ENCODE assay signal across 15 mouse cellular contexts in genomic region chr9:123554599-123554998, GRCm38 (mm10). TPM values are rescaled to one million over a fixed set of nuclear protein-coding genes. Genes with fewer than 3 reads are reported as not detected.
A peak's percentile ranks its signal among the peaks of the same experiment; 100 is the strongest.
DNase-seq lines count a peak whose midpoint lies in the region; ATAC-seq lines count a peak whose summit lies in the region.
"Had no signal": no experiment of that assay in that cellular context is flagged by ENCODE, and none has a peak within 500 bp of the region (broad histone marks: within the 10 kb centered on the region; RNA-seq: fewer than 3 reads in every experiment).

No protein-coding gene starts in this region.

- H3K4me2 ChIP-seq in forebrain, embryonic 13.5 days = no peak overlapping the region
- no peak overlapping the region for H3K4me2 ChIP-seq in neural tube, embryonic 15.5 days
- no peak overlapping the region for H3K4me2 ChIP-seq in embryonic facial prominence, embryonic 14.5 days (ENCODE audit: low read depth, low read length)
- H3K4me2 ChIP-seq: embryonic facial prominence, embryonic 13.5 days; intestine, embryonic 15.5 days; midbrain, embryonic 13.5 days; neural tube, embryonic 12.5 days had no signal

- H3K27me3 ChIP-seq in forebrain, embryonic 10.5 days (ENCODE audit: poor library complexity, severe bottlenecking) = peaks cover 45% of the 10 kb centered on the region; the same call in 1 of the 2 replicates
- H3K27me3 ChIP-seq in forebrain, embryonic 13.5 days = no peaks in the 10 kb centered on the region
- no peaks in the 10 kb centered on the region for H3K27me3 ChIP-seq in neural tube, embryonic 15.5 days (replicated peaks)
- no peaks in the 10 kb centered on the region for H3K27me3 ChIP-seq in embryonic facial prominence, embryonic 14.5 days (replicated peaks; ENCODE audit: control insufficient read depth, insufficient read depth, low read length)
- H3K27me3 ChIP-seq: embryonic facial prominence, embryonic 13.5 days; intestine, embryonic 15.5 days; midbrain, embryonic 13.5 days; neural tube, embryonic 12.5 days had no signal

- 3% methylated on average over 3 of the region's 3 CpGs for WGBS in forebrain, embryonic 10.5 days
- 2% methylated on average over 3 of the region's 3 CpGs for WGBS in forebrain, embryonic 13.5 days
- 20% methylated on average over 3 of the region's 3 CpGs for WGBS in neural tube, embryonic 15.5 days
- 21% methylated on average over 3 of the region's 3 CpGs for WGBS in embryonic facial prominence, embryonic 14.5 days

- no peak overlapping the region for H3K27ac ChIP-seq in forebrain, embryonic 10.5 days
- no peak overlapping the region for H3K27ac ChIP-seq in forebrain, embryonic 13.5 days
- no peak overlapping the region for H3K27ac ChIP-seq in neural tube, embryonic 15.5 days (replicated peaks)
- H3K27ac ChIP-seq in embryonic facial prominence, embryonic 14.5 days (replicated peaks; ENCODE audit: low read depth, low read length) = no peak overlapping the region
- H3K27ac ChIP-seq: embryonic facial prominence, embryonic 13.5 days; intestine, embryonic 15.5 days; liver, embryonic 14.5 days; midbrain, embryonic 13.5 days; neural tube, embryonic 12.5 days had no signal

- DNase-seq in forebrain, embryonic 10.5 days (ENCODE audit: extremely low spot score, low spot score) = peak; percentile 41
- DNase-seq in neural tube, embryonic 10.5 days (ENCODE audit: extremely low spot score, low spot score) = peak; percentile 30
- DNase-seq in embryonic facial prominence, embryonic 14.5 days (ENCODE audit: low spot score) = peak; percentile 7
- no peak for DNase-seq in spleen, postnatal 4 days (ENCODE audit: low spot score in 2 of 2)
- no peak for DNase-seq in urinary bladder, adult 2 months (ENCODE audit: low spot score)
- DNase-seq: kidney, postnatal 10 days; lung, postnatal 10 days had no signal

- no peak overlapping the region for H3K4me3 ChIP-seq in forebrain, embryonic 10.5 days
- no peak overlapping the region for H3K4me3 ChIP-seq in forebrain, embryonic 13.5 days
- no peak overlapping the region for H3K4me3 ChIP-seq in neural tube, embryonic 15.5 days (replicated peaks)
- no peak overlapping the region for H3K4me3 ChIP-seq in embryonic facial prominence, embryonic 14.5 days (ENCODE audit: low read depth, low read length)
- H3K4me3 ChIP-seq: embryonic facial prominence, embryonic 13.5 days; intestine, embryonic 15.5 days; midbrain, embryonic 13.5 days; neural tube, embryonic 12.5 days had no signal

- no peak overlapping the region for H3K9ac ChIP-seq in forebrain, embryonic 13.5 days
- H3K9ac ChIP-seq in neural tube, embryonic 15.5 days (replicated peaks) = no peak overlapping the region
- no peak overlapping the region for H3K9ac ChIP-seq in embryonic facial prominence, embryonic 14.5 days (ENCODE audit: low read depth, low read length)
- H3K9ac ChIP-seq: embryonic facial prominence, embryonic 13.5 days; intestine, embryonic 15.5 days; liver, embryonic 14.5 days; midbrain, embryonic 13.5 days; neural tube, embryonic 12.5 days had no signal

- peaks cover 13% of the 10 kb centered on the region for H3K4me1 ChIP-seq in forebrain, embryonic 10.5 days
- H3K4me1 ChIP-seq in forebrain, embryonic 13.5 days = peaks cover 8% of the 10 kb centered on the region
- no peaks in the 10 kb centered on the region for H3K4me1 ChIP-seq in neural tube, embryonic 15.5 days
- no peaks in the 10 kb centered on the region for H3K4me1 ChIP-seq in embryonic facial prominence, embryonic 14.5 days (ENCODE audit: control insufficient read depth, insufficient read depth, low read length)
- H3K4me1 ChIP-seq: embryonic facial prominence, embryonic 13.5 days; intestine, embryonic 15.5 days; midbrain, embryonic 13.5 days; neural tube, embryonic 12.5 days had no signal

- H3K9me3 ChIP-seq in forebrain, embryonic 10.5 days = no peaks in the 10 kb centered on the region
- no peaks in the 10 kb centered on the region for H3K9me3 ChIP-seq in forebrain, embryonic 13.5 days (replicated peaks)
- no peaks in the 10 kb centered on the region for H3K9me3 ChIP-seq in neural tube, embryonic 15.5 days (replicated peaks)
- H3K9me3 ChIP-seq in embryonic facial prominence, embryonic 14.5 days (ENCODE audit: control insufficient read depth, low read length) = no peaks in the 10 kb centered on the region
- H3K9me3 ChIP-seq: embryonic facial prominence, embryonic 13.5 days; intestine, embryonic 15.5 days; midbrain, embryonic 13.5 days; neural tube, embryonic 12.5 days had no signal

- no peak for ATAC-seq in forebrain, embryonic 13.5 days
- no peak for ATAC-seq in neural tube, embryonic 15.5 days (ENCODE audit: low FRiP score)
- ATAC-seq in embryonic facial prominence, embryonic 14.5 days (ENCODE audit: low read depth) = no peak
- no peak for ATAC-seq in megakaryocyte, adult 5-6 weeks (ENCODE audit: poor library complexity, severe bottlenecking)
- ATAC-seq: intestine, embryonic 15.5 days; midbrain, embryonic 13.5 days had no signal

- H3K36me3 ChIP-seq in forebrain, embryonic 10.5 days (replicated peaks) = peaks cover 81% of the 10 kb centered on the region
- peaks cover 70% of the 10 kb centered on the region for H3K36me3 ChIP-seq in forebrain, embryonic 13.5 days (ENCODE audit: poor library complexity, severe bottlenecking)
- H3K36me3 ChIP-seq in neural tube, embryonic 15.5 days = peaks cover 72% of the 10 kb centered on the region
- peaks cover 84% of the 10 kb centered on the region for H3K36me3 ChIP-seq in embryonic facial prominence, embryonic 14.5 days (ENCODE audit: control insufficient read depth, insufficient read depth, low read length)

RNA-seq across cellular contexts. Expression of gene Sacm1l, which starts 25.0 kb away (rescaled TPM):
- 40.1 and 42.5 TPM in 2 replicates for polyA plus RNA-seq in forebrain, embryonic 10.5 days (2016; fragmentation: Nextera tagmentation; extraction: Ambion mirVana)
- polyA plus RNA-seq in forebrain, embryonic 13.5 days (2015; fragmentation: Nextera tagmentation; extraction: Ambion mirVana) = 41.0 and 43.6 TPM in 2 replicates
- polyA plus RNA-seq in neural tube, embryonic 15.5 days (2015; fragmentation: Nextera tagmentation; extraction: Ambion mirVana) = 57.4 and 59.3 TPM in 2 replicates
- 52.2 and 53.3 TPM in 2 replicates for polyA plus RNA-seq in embryonic facial prominence, embryonic 14.5 days (2014; fragmentation: Nextera tagmentation; extraction: Ambion mirVana)
- polyA plus RNA-seq in urinary bladder, adult 2 months (2012; rRNA removed) = 29.2 and 34.1 TPM in 2 replicates
- 38.9 and 41.4 TPM in 2 replicates for total RNA-seq in megakaryocyte, adult 5-6 weeks (2015)
- total RNA-seq in megakaryocyte, adult 5-6 weeks (2017) = 46.1 and 49.5 TPM in 2 replicates

Comparison
In these comparisons a context has a peak if more than half of its experiments do, and no peak if none do; other contexts are left out.
1. DNase-seq: peak in forebrain, embryonic 10.5 days (single experiment), neural tube, embryonic 10.5 days (single experiment) and embryonic facial prominence, embryonic 14.5 days (single experiment); none in spleen, postnatal 4 days (0 of 2) and urinary bladder, adult 2 months (single experiment).